Mouse (Mus musculus) kidney, adult 18-20 months (tissue): ENCODE data around the gene Gm17387.

Experiments
- DNase-seq: peaks from one replicate; pipeline ENCODE4 v3.0.0; 2021

The Gm17387 gene

DNA sequence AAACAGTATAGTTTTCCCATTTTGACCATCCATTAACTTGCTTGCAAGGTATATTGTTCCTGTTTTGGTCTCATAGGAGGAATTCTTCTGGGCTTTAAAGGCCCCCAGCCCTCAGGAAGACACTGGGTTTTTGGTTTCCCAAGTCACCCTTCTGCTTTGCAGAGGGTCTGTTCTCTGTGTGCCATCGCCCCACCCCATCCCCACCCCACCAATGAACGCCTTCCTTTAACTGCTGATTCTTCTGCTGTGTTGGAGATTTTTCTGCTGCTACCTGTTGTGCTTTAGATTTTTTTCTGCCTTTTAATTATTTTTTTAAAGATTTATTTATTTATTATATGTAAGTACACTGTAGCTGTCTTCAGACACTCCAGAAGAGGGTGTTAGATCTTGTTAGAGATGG lies at the start of gene Gm17387:
TSS of gene Gm17387 (plus strand) at position 301 of the 400 bp plus-strand sequence.
- DNase-seq: no peak

- DNase-seq: no peak
Observed at GRCm38 (mm10) chr7:140981704-140982103, 47.2 kb upstream of the Gm17387 start.

- DNase-seq: no peak
Observed at GRCm38 (mm10) chr7:140982971-140983370, 46.0 kb upstream of the Gm17387 start.

DNA sequence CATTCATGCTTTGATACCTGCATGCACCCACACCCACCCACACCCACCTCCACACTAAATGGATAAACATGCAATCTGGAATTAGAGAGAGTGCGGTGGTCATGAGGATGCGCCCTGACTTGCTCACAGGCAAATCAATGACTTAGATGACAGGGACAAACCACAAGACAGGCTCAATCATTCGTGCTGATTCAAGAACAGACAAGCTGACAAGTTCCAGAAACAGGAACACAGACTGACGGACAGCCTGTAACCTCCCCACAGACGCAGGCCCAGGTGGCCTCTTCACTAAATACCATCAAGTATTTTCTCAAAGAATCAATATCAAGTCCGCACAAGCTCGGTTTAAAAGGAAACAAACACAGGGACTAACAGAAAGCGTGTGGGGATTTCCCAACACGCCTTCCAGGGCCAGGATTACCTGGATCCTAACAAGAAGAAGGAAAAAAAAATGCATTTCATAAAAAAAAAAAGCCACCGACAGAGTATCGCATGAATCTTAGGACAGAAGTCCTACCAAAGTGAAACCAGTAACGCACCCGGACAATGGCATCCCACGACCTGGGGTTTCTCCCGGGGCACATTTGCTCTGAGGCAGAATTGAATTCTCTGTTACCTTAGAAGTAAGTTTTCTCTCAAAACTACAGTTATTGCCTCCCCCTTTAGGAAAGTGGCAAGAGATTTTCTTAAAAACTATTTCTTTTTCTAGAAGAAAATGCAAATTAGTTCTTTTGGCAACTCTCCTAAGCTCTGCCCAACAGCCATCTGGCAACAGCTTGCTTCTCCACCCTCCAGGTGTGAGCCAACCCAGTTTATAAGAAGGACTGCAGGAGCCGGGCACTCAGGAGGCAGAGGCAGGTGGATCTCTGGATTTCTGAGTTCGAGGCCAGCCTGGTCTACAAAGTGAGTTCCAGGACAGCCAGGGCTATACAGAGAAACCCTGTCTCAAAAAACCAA lies 41.5 kb upstream of the Gm17387 start:
- DNase-seq: no peak

GRCm38 (mm10) chr7:140989022-140989421 lies 39.9 kb upstream of the Gm17387 start:
- no peak for DNase-seq

DNA sequence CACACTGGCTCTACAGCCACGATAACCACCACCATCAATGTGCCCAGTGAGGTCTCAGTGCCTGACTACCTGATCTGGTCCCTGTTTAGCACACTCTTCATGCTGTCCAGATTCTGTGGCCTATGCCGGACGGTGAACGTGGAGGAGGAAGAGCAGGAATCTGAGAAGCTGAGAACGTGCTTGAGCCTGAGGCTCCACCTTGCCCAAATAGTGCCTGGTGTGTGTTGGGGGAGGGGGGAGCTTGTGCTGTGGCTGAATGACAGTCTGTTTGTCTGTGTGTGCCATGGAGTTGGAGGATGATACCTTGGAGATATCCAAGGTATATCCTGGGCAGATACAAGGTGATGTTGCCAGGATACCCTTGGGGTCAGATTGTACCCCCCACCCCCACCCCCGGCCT lies 38.7 kb upstream of the Gm17387 start:
- no peak for DNase-seq

- DNase-seq: no peak
Observed at GRCm38 (mm10) chr7:140990622-140991021, 38.3 kb upstream of the Gm17387 start.

DNA sequence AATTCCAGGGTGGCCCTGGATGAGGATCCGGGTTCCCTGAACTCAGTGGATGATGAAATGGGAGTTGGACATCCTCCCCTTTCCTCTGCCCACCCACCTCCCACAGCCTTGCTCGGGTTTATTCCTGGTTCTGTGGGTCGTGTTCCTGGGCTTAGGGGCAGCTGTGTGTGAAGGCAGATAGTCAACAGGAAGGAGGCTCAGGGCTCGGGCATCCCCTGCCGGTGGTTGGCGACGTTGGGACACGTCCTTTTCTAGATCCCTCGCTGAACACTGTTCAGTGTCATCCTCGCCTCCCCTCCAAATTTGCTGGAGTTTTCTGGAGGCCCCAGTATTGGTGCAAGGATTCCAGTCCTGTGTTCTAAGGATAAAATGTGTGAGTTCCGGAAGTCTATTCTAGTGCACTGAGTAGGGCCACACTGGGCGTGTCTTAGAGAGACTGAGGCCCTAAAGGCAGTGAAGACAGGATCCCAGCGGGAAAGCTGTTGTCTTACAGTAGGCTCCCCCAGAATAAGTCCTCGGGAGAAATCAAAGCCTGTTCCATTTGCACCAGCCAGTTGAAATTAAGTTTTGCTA lies 37.7 kb upstream of the Gm17387 start:
- no peak for DNase-seq

DNA sequence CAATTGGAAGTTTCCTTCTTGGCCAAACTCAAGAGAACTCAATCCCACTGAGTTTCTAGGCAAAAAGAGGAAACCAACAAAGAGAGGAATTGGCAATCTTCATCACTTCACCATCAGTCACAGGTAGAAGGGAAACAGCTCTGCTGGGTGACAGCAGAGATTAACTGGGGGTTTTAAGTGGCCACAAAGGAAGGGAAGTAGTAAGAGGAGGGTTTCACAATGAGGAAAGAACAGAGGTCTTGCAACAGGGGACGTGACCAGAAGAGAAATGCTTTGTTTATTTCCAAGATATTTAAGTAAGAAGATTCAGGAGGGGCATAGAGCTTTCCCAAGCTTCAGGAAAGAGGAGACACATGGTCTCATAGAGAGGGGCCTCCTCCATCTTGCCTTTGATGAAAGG lies 31.1 kb upstream of the Gm17387 start:
- no peak for DNase-seq

GRCm38 (mm10) chr7:140998853-140999700 lies 29.9 kb upstream of the Gm17387 start:
- no peak for DNase-seq

DNA sequence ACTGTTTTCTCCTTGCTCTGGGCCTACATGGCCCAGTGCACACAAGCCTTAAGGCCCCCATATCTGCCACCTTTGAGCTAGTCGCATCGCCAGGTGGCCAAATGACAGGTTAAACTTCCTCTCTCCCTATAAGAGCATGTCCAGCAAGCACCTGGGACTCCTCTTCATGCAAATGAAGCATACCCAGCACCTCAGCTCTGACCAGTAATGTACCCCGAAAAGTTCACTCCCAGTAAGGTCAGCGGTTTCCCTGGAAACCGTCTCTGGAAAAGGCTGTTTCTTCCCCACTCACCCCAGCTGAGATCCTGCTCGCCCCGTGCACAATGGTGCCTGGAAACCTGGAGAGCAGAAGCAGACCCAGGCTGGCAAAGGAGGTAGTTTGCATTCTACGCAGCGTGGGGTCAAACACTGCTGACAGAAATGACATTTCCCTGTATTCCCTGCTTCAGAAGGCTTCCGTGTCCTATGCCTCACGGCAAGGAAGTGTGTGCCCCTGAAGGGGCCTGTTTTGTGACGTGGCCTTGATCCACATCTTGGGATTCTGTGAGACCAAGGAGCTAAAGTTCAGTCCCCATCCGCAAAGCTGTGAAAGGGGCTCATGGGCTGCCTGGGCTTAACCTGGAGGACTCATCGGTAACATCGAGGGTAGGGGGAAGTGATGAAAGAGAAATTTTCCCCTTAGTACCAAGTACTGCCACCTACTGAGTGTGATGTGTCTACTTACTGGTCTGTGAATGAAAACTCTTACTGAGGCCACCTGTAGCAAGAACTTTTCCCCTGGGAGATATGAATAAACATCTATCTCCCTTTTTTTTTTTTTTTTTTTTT lies 27.8 kb upstream of the Gm17387 start:
- no peak for DNase-seq

DNA sequence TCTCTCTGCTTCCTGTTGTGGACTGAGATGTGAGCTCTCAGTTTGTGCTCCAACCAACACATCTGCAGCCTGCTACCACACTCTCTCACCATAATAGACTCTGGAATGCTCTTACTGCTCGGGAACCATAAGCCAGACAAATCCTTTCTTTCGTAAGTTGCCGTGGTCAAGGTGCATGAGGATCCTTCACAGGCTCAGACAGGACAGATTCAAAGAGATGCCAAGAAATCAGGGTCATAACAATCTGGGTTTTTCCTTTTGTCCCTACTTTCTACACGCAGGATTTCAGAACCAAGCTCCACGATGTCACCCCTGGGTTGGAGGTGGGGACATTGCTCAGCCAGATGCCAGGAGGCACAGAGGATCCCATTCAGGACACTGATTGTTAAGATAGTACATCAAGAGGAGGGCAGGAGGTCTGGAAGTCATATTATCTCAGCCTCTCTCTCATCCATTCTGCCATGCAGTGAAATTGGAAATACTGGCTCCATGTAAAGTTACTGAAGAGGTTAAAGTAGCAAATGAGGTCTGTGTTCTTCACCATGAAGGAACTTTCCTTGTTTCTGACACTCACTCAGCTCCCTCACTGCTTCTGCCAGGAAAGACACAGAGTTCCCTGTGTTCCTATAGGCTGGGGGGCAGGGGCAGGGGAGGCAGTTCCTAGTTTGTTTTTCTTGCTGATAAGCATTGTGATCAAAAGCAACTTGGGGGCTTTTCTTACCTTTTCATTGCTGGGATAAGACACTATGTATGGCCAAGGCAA lies 25.5 kb upstream of the Gm17387 start:
- no peak for DNase-seq

GRCm38 (mm10) chr7:141006446-141006845 lies 22.5 kb upstream of the Gm17387 start:
- DNase-seq: no peak

DNA sequence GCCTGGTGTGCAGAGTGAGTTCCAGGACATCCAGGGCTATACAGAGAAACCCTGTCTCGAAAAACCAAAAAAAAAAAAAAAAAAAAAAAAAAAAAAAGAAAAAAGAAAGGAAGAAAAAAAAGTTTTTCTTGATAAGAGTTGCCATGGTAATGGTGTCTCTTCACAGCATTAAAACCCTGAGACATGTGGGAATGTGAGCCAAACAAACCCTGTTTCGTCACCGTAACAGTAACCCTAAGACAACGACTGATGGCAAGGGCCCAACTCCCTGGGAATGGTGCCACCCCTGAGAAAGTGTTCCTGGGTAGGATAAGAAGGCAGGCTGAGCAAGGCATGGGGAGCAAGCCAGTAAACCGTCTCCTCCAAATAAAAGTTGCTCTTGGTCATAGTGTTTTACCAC lies 22.0 kb upstream of the Gm17387 start:
- no peak for DNase-seq

- DNase-seq: no peak
Observed at GRCm38 (mm10) chr7:141008312-141008761, 20.6 kb upstream of the Gm17387 start.

GRCm38 (mm10) chr7:141008938-141009660 lies 19.8 kb upstream of the Gm17387 start:
- peak; percentile 84 for DNase-seq

DNA sequence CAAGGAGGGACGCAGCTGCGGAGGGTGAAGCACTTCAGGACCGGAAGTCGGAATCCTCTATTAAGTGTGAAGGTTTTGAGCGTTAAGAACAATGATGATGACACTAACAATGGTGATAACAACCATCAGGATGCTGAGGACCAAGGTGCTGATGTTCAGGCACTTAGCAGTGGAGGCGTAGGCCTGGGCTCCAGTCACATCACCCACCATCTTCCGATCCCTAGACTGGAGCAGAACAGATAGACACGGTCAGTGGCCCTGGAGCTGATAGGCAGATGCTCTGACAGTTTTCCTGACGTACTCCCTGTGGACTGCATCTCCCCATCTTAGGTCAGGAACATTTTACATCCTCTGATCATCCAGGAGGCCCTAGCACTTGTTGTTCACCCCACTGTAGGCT lies 19.3 kb upstream of the Gm17387 start:
- no peak for DNase-seq

- peak; percentile 59 for DNase-seq
Observed at GRCm38 (mm10) chr7:141010593-141010992, 18.3 kb upstream of the Gm17387 start, which contains the start of gene Ifitm3. TSS of gene Ifitm3 (minus strand) at chr7:141010770.

GRCm38 (mm10) chr7:141011238-141011770 lies 17.6 kb upstream of the Gm17387 start:
- DNase-seq: no peak
